Mouse (Mus musculus): ENCODE measurements around the gene Dda1.

DNA sequence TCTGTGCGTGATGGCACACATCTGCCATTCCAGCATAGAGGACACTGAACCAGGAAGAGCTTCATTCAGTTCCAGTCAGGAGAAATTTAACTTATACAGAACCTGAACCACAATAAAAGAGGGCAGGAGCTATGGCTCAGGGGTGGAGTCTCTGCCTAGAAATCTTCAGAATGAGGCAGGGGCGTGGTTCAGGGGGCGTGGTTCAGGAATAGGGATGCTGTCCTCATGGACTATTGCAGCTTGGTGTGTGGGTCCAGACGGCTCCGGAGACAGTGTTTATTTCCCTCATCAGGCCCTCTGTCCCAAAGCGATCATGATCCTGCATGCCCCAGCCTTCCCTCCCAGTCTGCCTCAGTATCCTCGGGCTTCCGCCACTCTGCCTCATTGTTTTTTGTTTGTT is 14.3 kb upstream of the Dda1 start:
- TF ChIP-seq POLR2A (IDR thresholded peaks at IDR 0.05; ENCODE audit: borderline replicate concordance, low read depth, low read length) (no peak), CTCF (IDR thresholded peaks at IDR 0.05; ENCODE audit: low read depth, low read length) (no peak)
